Mouse (Mus musculus): ENCODE measurements at regions not wholly inside any gene's neighbourhood (a gene's known extent, or its start where the extent isn't known, plus 50 kb on each side); places are given as distances from the start of the nearest gene placed in this dataset.
"Not testable (repeated sequence)": the region's sequence is repeated elsewhere in the genome, so short reads cannot be mapped to it uniquely, and the experiment has no call there.

DNA sequence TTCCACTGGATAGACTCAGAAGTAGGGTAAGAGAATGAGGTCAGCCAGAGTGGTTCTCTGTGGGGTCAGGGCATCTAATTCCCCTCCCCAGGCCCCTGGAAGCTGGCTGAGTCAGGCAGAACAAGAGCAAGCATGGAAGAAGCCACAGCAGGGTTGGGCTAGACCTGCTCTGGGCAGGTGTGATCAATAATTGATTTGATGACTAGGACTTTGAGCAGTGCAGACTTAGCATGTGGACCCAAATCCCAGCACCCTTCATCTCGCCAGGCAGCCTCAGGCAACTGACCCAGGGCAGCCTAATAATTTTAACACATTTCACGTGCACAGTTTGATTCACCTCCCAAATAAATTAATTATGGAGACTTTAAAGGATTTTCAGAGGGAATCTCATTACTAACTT, 67.2 kb downstream of the Qdpr start:
- ATAC-seq = no peak
- Histone ChIP-seq H3K9me3 (ENCODE audit: low read length) (no peaks in the 10 kb centered on the region), H3K9ac (replicated peaks; ENCODE audit: low read length) (no peak overlapping the region), H3K4me1 (ENCODE audit: insufficient read depth, low read length) (no peaks in the 10 kb centered on the region), H3K4me2 (ENCODE audit: low read depth, low read length) (no peak overlapping the region), H3K4me3 (ENCODE audit: low read length) (no peak overlapping the region), H3K36me3 (ENCODE audit: insufficient read depth, low read length) (no peaks in the 10 kb centered on the region), H3K27me3 (ENCODE audit: insufficient read depth, low read length) (no peaks in the 10 kb centered on the region), H3K27ac (no peak overlapping the region)
- no peak for TF ChIP-seq CTCF (IDR thresholded peaks at IDR 0.05; ENCODE audit: low read depth)
- DNase-seq (ENCODE audit: low spot score) = no peak
- 71% methylated on average over 2 of the region's 2 CpGs for WGBS

DNA sequence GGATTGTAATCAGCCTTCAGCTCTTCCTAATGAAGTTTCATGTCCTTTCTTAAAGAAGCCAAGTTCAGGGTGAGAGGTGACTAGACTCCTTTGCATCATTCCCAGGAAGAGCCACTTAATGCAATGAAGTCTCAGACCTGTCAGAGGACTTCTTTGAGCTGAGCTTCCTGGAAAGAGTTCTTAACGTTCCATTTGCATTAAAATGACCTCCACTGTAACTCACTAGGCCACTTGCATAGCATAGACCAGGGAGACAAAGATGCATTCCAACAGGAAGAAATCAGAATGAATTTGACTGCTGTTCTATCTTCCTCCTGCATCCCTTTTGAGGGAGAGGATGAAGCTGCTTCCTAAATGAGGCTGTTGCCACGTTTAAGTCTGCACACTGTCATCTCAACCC, 71.5 kb downstream of the Qdpr start:
- Histone ChIP-seq H3K27me3 (ENCODE audit: insufficient read depth, low read length) (no peaks in the 10 kb centered on the region), H3K4me3 (ENCODE audit: low read length) (no peak overlapping the region), H3K9me3 (ENCODE audit: low read length) (no peaks in the 10 kb centered on the region), H3K4me1 (ENCODE audit: insufficient read depth, low read length) (no peaks in the 10 kb centered on the region), H3K27ac (no peak overlapping the region), H3K36me3 (ENCODE audit: insufficient read depth, low read length) (no peaks in the 10 kb centered on the region), H3K9ac (replicated peaks; ENCODE audit: low read length) (no peak overlapping the region), H3K4me2 (ENCODE audit: low read depth, low read length) (no peak overlapping the region)
- DNase-seq (ENCODE audit: low spot score) = no peak
- 16% methylated on average over 2 of the region's 2 CpGs for WGBS
- no peak for TF ChIP-seq CTCF (IDR thresholded peaks at IDR 0.05; ENCODE audit: low read depth)
- no peak for ATAC-seq

DNA sequence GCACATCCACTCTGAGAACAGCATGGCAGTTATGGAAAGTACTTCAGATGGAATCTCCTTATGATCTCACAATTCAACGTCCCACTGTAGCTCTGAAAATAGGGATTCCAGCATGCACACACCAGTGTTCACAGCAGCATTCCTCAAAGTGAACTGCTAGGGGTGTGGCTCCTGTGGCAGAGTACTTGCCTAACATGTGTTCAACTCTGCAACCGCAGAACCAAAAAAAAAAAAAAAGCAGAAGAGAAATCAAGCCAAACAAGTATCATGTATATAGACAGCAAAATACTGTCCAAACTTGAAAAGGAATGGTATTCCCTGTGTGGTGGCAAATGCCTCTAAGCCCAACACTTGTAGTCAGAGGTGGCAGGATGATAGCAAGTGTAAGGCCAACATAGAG, 77.0 kb downstream of the Qdpr start:
- H3K4me2 ChIP-seq (ENCODE audit: low read depth, low read length) = no peak overlapping the region
- 83% methylated on average over 2 of the region's 2 CpGs for WGBS
- no peak overlapping the region for H3K4me3 ChIP-seq (ENCODE audit: low read length)
- no peaks in the 10 kb centered on the region for H3K4me1 ChIP-seq (ENCODE audit: insufficient read depth, low read length)
- no peak for TF ChIP-seq CTCF (IDR thresholded peaks at IDR 0.05; ENCODE audit: low read depth)
- H3K9ac ChIP-seq (replicated peaks; ENCODE audit: low read length) = no peak overlapping the region
- no peak for ATAC-seq
- no peaks in the 10 kb centered on the region for H3K27me3 ChIP-seq (ENCODE audit: insufficient read depth, low read length)
- no peak overlapping the region for H3K27ac ChIP-seq
- no peaks in the 10 kb centered on the region for H3K9me3 ChIP-seq (ENCODE audit: low read length)
- no peaks in the 10 kb centered on the region for H3K36me3 ChIP-seq (ENCODE audit: insufficient read depth, low read length)
- DNase-seq (ENCODE audit: low spot score) = no peak

GRCm38 (mm10) chr5:45368451-45368850, 81.6 kb downstream of the Qdpr start:
- H3K9me3 ChIP-seq (ENCODE audit: low read length) = no peaks in the 10 kb centered on the region
- no peak overlapping the region for H3K9ac ChIP-seq (replicated peaks; ENCODE audit: low read length)
- no peak overlapping the region for H3K27ac ChIP-seq
- TF ChIP-seq CTCF (IDR thresholded peaks at IDR 0.05; ENCODE audit: low read depth) = no peak
- H3K36me3 ChIP-seq (ENCODE audit: insufficient read depth, low read length) = no peaks in the 10 kb centered on the region
- H3K4me3 ChIP-seq (ENCODE audit: low read length) = no peak overlapping the region
- no peak overlapping the region for H3K4me2 ChIP-seq (ENCODE audit: low read depth, low read length)
- DNase-seq (ENCODE audit: low spot score) = no peak
- no peaks in the 10 kb centered on the region for H3K27me3 ChIP-seq (ENCODE audit: insufficient read depth, low read length)
- WGBS = 65% methylated on average over 6 of the region's 6 CpGs
- H3K4me1 ChIP-seq (ENCODE audit: insufficient read depth, low read length) = no peaks in the 10 kb centered on the region
- no peak for ATAC-seq

DNA sequence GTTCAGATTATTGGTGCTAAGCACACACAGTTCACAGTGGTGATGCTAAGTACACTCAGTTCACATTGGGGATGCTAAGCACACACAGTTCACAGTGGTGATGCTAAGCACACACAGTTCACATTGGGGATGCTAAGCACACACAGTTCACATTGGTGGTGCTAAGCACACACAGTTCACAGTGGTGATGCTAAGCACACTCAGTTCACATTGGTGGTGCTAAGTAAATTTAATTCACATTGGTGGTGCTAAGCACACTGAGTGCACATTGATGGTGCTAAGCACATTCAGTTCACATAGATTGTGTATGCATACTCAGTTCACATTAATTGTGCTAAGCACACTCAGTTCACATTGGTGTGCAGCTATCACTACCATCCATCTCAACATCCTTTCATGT, 89.8 kb downstream of the Qdpr start:
- TF ChIP-seq CTCF (IDR thresholded peaks at IDR 0.05; ENCODE audit: low read depth) = no peak
- no peak overlapping the region for H3K27ac ChIP-seq
- H3K36me3 ChIP-seq (ENCODE audit: insufficient read depth, low read length) = no peaks in the 10 kb centered on the region
- no peaks in the 10 kb centered on the region for H3K9me3 ChIP-seq (ENCODE audit: low read length)
- H3K27me3 ChIP-seq (ENCODE audit: insufficient read depth, low read length) = no peaks in the 10 kb centered on the region
- no peak overlapping the region for H3K4me2 ChIP-seq (ENCODE audit: low read depth, low read length)
- no peaks in the 10 kb centered on the region for H3K4me1 ChIP-seq (ENCODE audit: insufficient read depth, low read length)
- no peak overlapping the region for H3K4me3 ChIP-seq (ENCODE audit: low read length)
- ATAC-seq (no peak), DNase-seq (ENCODE audit: low spot score) (no peak)
- no peak overlapping the region for H3K9ac ChIP-seq (replicated peaks; ENCODE audit: low read length)

DNA sequence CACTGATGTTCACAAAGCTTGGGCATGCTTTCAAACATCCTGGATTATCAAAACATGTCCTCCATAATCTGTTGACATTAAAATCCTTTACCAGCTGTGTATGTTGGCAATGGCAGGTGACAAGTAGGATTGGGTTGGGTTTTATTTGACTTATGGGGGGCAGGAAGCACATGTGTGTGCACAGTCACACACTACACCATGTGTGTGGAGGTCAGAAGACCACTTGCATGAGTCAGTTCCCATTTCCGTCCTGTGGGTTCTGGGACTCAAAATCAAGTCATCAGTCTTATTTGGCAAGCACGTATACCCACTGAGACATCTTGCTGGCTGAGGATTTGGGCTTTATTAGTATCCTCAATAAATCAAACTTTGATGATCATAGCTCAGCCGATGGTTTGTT, 109.6 kb downstream of the Qdpr start:
- WGBS = 83% methylated on average over 3 of the region's 3 CpGs
- H3K4me2 ChIP-seq (ENCODE audit: low read depth, low read length) = no peak overlapping the region
- DNase-seq (ENCODE audit: low spot score) (no peak), ATAC-seq (no peak)
- no peaks in the 10 kb centered on the region for H3K4me1 ChIP-seq (ENCODE audit: insufficient read depth, low read length)
- H3K9me3 ChIP-seq (ENCODE audit: low read length) = no peaks in the 10 kb centered on the region
- H3K4me3 ChIP-seq (ENCODE audit: low read length) = no peak overlapping the region
- H3K36me3 ChIP-seq (ENCODE audit: insufficient read depth, low read length) = no peaks in the 10 kb centered on the region
- H3K9ac ChIP-seq (replicated peaks; ENCODE audit: low read length) = no peak overlapping the region
- H3K27ac ChIP-seq = no peak overlapping the region
- TF ChIP-seq CTCF (IDR thresholded peaks at IDR 0.05; ENCODE audit: low read depth) = no peak
- no peaks in the 10 kb centered on the region for H3K27me3 ChIP-seq (ENCODE audit: insufficient read depth, low read length)

DNA sequence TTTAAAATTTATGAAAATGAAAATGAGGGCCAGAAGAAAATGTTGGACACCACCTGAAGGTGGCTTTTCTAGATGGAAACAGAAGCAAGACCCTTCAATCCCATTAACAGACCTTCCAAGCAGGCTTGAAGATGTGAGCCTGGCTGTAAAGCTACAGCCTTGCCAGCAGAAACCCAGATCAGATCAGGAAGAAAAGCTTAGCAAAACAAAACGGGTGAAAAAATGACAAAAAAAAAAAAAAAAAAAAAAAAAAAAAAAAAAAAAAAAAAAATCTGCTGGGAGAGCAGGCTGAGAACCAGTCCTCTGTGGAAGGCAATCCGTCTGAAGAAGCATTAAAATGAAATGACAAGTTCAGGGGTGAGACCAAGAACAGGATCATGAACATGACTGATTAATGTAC, 113.2 kb downstream of the Qdpr start:
- Histone ChIP-seq H3K9ac (replicated peaks; ENCODE audit: low read length) (no peak overlapping the region), H3K4me1 (ENCODE audit: insufficient read depth, low read length) (no peaks in the 10 kb centered on the region), H3K27me3 (ENCODE audit: insufficient read depth, low read length) (no peaks in the 10 kb centered on the region), H3K36me3 (ENCODE audit: insufficient read depth, low read length) (no peaks in the 10 kb centered on the region), H3K4me3 (ENCODE audit: low read length) (no peak overlapping the region), H3K9me3 (ENCODE audit: low read length) (no peaks in the 10 kb centered on the region), H3K4me2 (ENCODE audit: low read depth, low read length) (no peak overlapping the region), H3K27ac (no peak overlapping the region)
- 61% methylated on average over 2 of the region's 2 CpGs for WGBS
- DNase-seq (ENCODE audit: low spot score) (no peak), ATAC-seq (no peak)
- TF ChIP-seq CTCF (IDR thresholded peaks at IDR 0.05; ENCODE audit: low read depth) = no peak

DNA sequence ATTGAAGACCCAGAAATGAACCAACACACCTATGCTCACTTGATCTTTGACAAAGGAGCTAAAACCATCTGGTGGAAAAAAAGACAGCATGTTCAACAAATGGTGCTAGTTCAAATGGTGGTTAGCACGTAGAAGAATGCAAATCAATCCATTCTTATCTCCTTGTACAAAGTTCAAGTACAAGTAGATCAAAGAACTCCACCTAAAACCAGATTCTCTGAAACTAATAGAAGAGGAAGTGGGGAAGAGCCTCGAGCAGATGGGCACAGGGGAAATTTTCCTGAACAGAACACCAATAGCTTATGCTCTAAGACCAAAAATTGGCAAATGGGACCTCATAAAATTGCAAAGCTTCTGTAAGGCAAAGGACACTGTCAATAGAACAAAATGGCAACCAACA, 125.6 kb downstream of the Qdpr start:
- not testable (repeated sequence) for H3K36me3 ChIP-seq (ENCODE audit: insufficient read depth, low read length); H3K4me2 ChIP-seq (ENCODE audit: low read depth, low read length); H3K9me3 ChIP-seq (ENCODE audit: low read length); ATAC-seq; H3K9ac ChIP-seq (replicated peaks; ENCODE audit: low read length); H3K4me1 ChIP-seq (ENCODE audit: insufficient read depth, low read length); H3K27me3 ChIP-seq (ENCODE audit: insufficient read depth, low read length); DNase-seq (ENCODE audit: low spot score); H3K4me3 ChIP-seq (ENCODE audit: low read length); H3K27ac ChIP-seq
- 70% methylated on average over 2 of the region's 2 CpGs for WGBS
